Mouse (Mus musculus): ENCODE measurements around the gene Wwox. TPM values are rescaled to one million over a fixed set of nuclear protein-coding genes. Genes with fewer than 3 reads are reported as not detected.

Gene Wwox
- polyA plus RNA-seq, 1 experiment from 2014 or later: 14.9 TPM

DNA sequence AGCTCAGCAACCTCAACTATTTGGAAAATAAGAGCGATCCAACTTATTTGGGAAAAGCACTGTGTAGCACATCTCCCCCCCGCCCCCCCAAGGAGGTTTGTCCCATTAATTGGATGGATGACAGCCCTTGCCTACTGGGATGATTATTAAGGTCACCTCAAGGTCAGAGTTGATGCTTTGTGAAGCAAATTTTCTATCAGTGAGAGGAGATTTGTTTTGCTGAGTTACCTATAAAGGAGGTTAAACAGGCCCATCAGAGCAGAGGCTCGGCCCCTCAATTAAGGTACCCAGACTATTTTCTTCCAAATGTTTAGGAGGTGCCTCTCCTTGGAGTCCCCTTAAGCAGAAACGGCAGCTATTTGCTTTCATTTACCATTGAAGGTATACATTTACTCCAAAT, 247.0 kb downstream of the Wwox start:
- H3K4me2 ChIP-seq (ENCODE audit: low read length): no peak overlapping the region
- 79% methylated on average over 4 of the region's 4 CpGs for WGBS

GRCm38 (mm10) chr8:114688732-114689131, 249.3 kb downstream of the Wwox start:
- Histone ChIP-seq H3K9ac (ENCODE audit: low read depth, low read length) (no peak overlapping the region), H3K27ac (ENCODE audit: low read depth, low read length) (no peak overlapping the region), H3K4me2 (ENCODE audit: low read length) (no peak overlapping the region), H3K9me3 (ENCODE audit: control insufficient read depth, low read length) (no peaks in the 10 kb centered on the region), H3K4me3 (ENCODE audit: low read length) (no peak overlapping the region), H3K4me1 (ENCODE audit: control insufficient read depth, insufficient read depth, low read depth, low read length) (no peaks in the 10 kb centered on the region), H3K27me3 (replicated peaks; ENCODE audit: control insufficient read depth, insufficient read depth, low read length) (no peaks in the 10 kb centered on the region), H3K36me3 (ENCODE audit: control insufficient read depth, insufficient read depth, low read length) (no peaks in the 10 kb centered on the region)
- 77% methylated on average over 11 of the region's 11 CpGs for WGBS
- ATAC-seq: no peak

More for the DNA sequence above, 247.0 kb downstream of the Wwox start:
- no peak overlapping the region for H3K27ac ChIP-seq (ENCODE audit: low read depth, low read length)
- no peaks in the 10 kb centered on the region for H3K36me3 ChIP-seq (ENCODE audit: control insufficient read depth, insufficient read depth, low read length)
- no peak overlapping the region for H3K4me3 ChIP-seq (ENCODE audit: low read length)
- no peak for ATAC-seq
- no peaks in the 10 kb centered on the region for H3K27me3 ChIP-seq (replicated peaks; ENCODE audit: control insufficient read depth, insufficient read depth, low read length)
- no peaks in the 10 kb centered on the region for H3K4me1 ChIP-seq (ENCODE audit: control insufficient read depth, insufficient read depth, low read depth, low read length)
- H3K9me3 ChIP-seq (ENCODE audit: control insufficient read depth, low read length): no peaks in the 10 kb centered on the region
- no peak overlapping the region for H3K9ac ChIP-seq (ENCODE audit: low read depth, low read length)

- Histone ChIP-seq H3K4me2 (ENCODE audit: low read length) (no peak overlapping the region), H3K27ac (ENCODE audit: low read depth, low read length) (no peak overlapping the region), H3K36me3 (ENCODE audit: control insufficient read depth, insufficient read depth, low read length) (no peaks in the 10 kb centered on the region), H3K27me3 (replicated peaks; ENCODE audit: control insufficient read depth, insufficient read depth, low read length) (no peaks in the 10 kb centered on the region), H3K4me3 (ENCODE audit: low read length) (no peak overlapping the region), H3K9ac (ENCODE audit: low read depth, low read length) (no peak overlapping the region), H3K4me1 (ENCODE audit: control insufficient read depth, insufficient read depth, low read depth, low read length) (no peaks in the 10 kb centered on the region), H3K9me3 (ENCODE audit: control insufficient read depth, low read length) (no peaks in the 10 kb centered on the region)
- 86% methylated on average over 4 of the region's 4 CpGs for WGBS
- no peak for ATAC-seq
Measured at GRCm38 (mm10) chr8:114694566-114695198, 255.2 kb downstream of the Wwox start.

GRCm38 (mm10) chr8:114703517-114703916, 264.1 kb downstream of the Wwox start:
- Histone ChIP-seq H3K4me2 (ENCODE audit: low read length) (no peak overlapping the region), H3K9ac (ENCODE audit: low read depth, low read length) (no peak overlapping the region), H3K36me3 (ENCODE audit: control insufficient read depth, insufficient read depth, low read length) (no peaks in the 10 kb centered on the region), H3K4me3 (ENCODE audit: low read length) (no peak overlapping the region), H3K27ac (ENCODE audit: low read depth, low read length) (no peak overlapping the region), H3K27me3 (replicated peaks; ENCODE audit: control insufficient read depth, insufficient read depth, low read length) (no peaks in the 10 kb centered on the region), H3K4me1 (ENCODE audit: control insufficient read depth, insufficient read depth, low read depth, low read length) (no peaks in the 10 kb centered on the region; the same call in 1 of the 2 replicates), H3K9me3 (ENCODE audit: control insufficient read depth, low read length) (peaks cover 4% of the 10 kb centered on the region; the same call in 1 of the 2 replicates)
- 72% methylated on average over 5 of the region's 5 CpGs for WGBS
- no peak for ATAC-seq

DNA sequence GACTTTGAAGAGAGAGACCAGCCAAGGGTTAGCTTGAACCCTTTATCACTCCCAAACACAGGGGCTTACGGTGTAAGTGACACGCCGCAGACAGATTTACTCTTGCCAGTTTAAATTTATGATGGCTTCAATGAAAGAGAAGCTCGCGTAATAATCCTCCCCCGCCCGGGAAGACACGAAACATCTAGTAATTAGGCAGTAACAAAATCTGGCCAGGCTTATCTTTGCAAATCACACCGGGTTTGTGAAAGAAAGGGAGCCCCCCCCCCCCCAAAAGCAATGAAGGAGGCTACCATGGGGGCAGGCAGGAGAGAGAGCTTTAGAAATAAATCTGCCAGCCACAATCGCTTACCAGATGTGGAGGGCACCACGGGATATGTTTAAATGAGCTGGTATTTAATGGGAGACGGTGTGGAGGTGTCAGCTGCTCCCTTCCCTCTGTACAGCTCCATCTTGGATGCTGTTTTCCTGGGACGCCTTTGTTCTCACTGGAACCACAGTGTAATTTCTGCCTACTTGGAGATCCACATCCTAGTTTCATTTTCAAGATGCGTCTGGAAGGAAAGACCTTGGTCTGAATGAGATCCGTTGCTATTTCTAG, 268.2 kb downstream of the Wwox start:
- H3K36me3 ChIP-seq (ENCODE audit: control insufficient read depth, insufficient read depth, low read length): no peaks in the 10 kb centered on the region
- no peak overlapping the region for H3K9ac ChIP-seq (ENCODE audit: low read depth, low read length)
- WGBS: 49% methylated on average over 15 of the region's 15 CpGs
- H3K4me3 ChIP-seq (ENCODE audit: low read length): no peak overlapping the region
- H3K4me2 ChIP-seq (ENCODE audit: low read length): no peak overlapping the region
- H3K27me3 ChIP-seq (replicated peaks; ENCODE audit: control insufficient read depth, insufficient read depth, low read length): no peaks in the 10 kb centered on the region
- no peak overlapping the region for H3K27ac ChIP-seq (ENCODE audit: low read depth, low read length)
- no peaks in the 10 kb centered on the region; the same call in 1 of the 2 replicates for H3K4me1 ChIP-seq (ENCODE audit: control insufficient read depth, insufficient read depth, low read depth, low read length)
- H3K9me3 ChIP-seq (ENCODE audit: control insufficient read depth, low read length): no peaks in the 10 kb centered on the region
- no peak for ATAC-seq

DNA sequence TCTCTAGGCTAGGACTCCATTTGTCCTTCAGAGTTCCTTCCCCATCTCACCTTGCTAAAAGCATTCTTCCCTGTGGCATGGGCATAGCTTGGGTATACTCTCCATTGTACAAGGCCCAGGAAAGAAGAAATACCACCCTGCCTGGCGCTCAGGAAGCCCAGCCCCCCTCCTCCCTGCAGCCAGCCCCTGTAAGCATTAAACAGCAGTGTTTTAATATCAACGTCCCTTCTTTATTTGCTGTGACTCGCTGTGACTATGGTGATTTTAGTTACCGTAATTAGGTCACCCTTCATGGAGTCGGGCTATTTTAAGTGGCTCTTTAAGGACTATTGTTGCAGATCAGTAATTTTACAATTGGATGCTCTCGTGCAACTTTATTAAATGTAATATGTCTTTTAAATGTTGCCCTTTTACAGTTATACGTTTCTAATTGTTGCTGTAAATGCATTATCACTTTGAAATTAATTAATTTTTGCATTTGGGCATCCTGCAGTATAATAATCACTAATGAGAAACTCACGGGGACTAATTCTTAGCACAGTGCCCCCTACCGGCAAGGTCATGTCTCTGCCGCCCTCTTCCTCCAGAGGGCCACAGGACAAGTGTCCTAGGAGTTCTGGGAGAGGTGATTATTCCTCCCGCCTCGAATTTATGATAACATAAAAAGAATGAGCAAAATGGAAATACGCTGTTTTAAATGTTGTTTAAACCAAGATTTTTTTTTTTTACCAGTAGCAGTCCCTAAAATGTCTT, 276.0 kb downstream of the Wwox start:
- Histone ChIP-seq H3K36me3 (ENCODE audit: control insufficient read depth, insufficient read depth, low read length) (no peaks in the 10 kb centered on the region), H3K4me2 (ENCODE audit: low read length) (no peak overlapping the region), H3K4me3 (ENCODE audit: low read length) (no peak overlapping the region), H3K27me3 (replicated peaks; ENCODE audit: control insufficient read depth, insufficient read depth, low read length) (no peaks in the 10 kb centered on the region), H3K4me1 (ENCODE audit: control insufficient read depth, insufficient read depth, low read depth, low read length) (no peaks in the 10 kb centered on the region), H3K9ac (ENCODE audit: low read depth, low read length) (no peak overlapping the region), H3K9me3 (ENCODE audit: control insufficient read depth, low read length) (no peaks in the 10 kb centered on the region), H3K27ac (ENCODE audit: low read depth, low read length) (no peak overlapping the region)
- no peak for ATAC-seq
- WGBS: 54% methylated on average over 13 of the region's 13 CpGs

DNA sequence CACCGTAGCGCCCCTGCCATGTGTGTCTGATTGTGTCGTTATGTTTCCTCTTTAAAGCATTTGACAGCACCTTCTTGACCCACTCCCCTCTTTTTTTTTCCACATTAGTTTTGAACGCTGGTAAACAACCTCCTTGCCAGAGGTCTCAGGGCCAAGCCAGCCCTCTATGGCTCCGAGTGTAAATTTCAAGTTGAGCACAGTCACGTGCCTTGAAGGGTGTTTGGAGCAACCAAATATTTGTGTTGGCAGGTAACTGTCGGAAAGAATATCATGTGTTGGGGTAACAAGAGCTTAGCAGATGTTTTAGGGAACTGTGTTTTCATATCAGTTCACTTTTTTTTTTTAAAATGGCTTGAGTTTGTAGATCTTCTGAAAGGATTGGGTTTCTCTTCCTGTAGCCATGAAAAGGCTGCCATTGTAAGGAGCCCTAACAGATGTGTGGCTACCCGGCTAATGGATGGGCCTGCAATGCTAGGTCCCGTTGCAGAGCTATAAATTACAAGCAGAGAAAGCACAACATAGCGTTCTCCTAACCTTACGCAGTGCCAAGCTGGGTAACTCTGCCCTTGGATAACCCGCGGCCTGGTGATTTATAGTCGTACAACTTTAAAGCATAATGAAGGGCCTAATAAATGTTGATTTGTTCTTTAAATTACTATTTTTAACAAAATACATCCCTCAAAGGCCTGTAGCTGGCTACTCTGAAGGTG, 277.2 kb downstream of the Wwox start:
- no peaks in the 10 kb centered on the region for H3K4me1 ChIP-seq (ENCODE audit: control insufficient read depth, insufficient read depth, low read depth, low read length)
- 75% methylated on average over 14 of the region's 14 CpGs for WGBS
- H3K27me3 ChIP-seq (replicated peaks; ENCODE audit: control insufficient read depth, insufficient read depth, low read length): no peaks in the 10 kb centered on the region
- no peak for ATAC-seq
- H3K27ac ChIP-seq (ENCODE audit: low read depth, low read length): no peak overlapping the region
- no peak overlapping the region for H3K4me2 ChIP-seq (ENCODE audit: low read length)
- H3K36me3 ChIP-seq (ENCODE audit: control insufficient read depth, insufficient read depth, low read length): no peaks in the 10 kb centered on the region
- H3K9me3 ChIP-seq (ENCODE audit: control insufficient read depth, low read length): no peaks in the 10 kb centered on the region
- no peak overlapping the region for H3K9ac ChIP-seq (ENCODE audit: low read depth, low read length)
- no peak overlapping the region for H3K4me3 ChIP-seq (ENCODE audit: low read length)

DNA sequence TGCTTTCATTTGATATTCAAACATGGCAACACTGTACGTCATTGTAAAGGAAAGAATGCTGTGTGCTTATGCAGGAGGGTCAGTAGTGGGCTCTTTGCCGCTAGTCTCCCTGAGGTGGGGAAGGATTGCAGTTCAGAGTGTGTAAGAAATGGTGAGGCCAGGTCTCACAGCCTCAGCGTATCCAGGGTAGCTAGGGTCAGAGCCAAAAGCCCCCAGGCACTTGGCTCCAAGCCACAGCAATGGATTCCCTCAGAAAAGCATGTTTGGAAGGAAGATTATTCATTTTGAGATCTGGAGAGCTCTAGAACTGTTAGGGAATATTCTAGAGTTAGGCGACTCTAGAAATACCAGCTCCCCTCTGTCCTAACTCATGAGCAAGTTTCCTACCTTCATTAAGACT, 279.4 kb downstream of the Wwox start:
- no peak overlapping the region for H3K4me3 ChIP-seq (ENCODE audit: low read length)
- no peaks in the 10 kb centered on the region for H3K9me3 ChIP-seq (ENCODE audit: control insufficient read depth, low read length)
- no peak overlapping the region for H3K9ac ChIP-seq (ENCODE audit: low read depth, low read length)
- no peaks in the 10 kb centered on the region for H3K36me3 ChIP-seq (ENCODE audit: control insufficient read depth, insufficient read depth, low read length)
- WGBS: 56% methylated on average over 4 of the region's 4 CpGs
- no peaks in the 10 kb centered on the region for H3K27me3 ChIP-seq (replicated peaks; ENCODE audit: control insufficient read depth, insufficient read depth, low read length)
- H3K4me1 ChIP-seq (ENCODE audit: control insufficient read depth, insufficient read depth, low read depth, low read length): no peaks in the 10 kb centered on the region
- no peak for ATAC-seq
- no peak overlapping the region for H3K27ac ChIP-seq (ENCODE audit: low read depth, low read length)
- no peak overlapping the region for H3K4me2 ChIP-seq (ENCODE audit: low read length)

DNA sequence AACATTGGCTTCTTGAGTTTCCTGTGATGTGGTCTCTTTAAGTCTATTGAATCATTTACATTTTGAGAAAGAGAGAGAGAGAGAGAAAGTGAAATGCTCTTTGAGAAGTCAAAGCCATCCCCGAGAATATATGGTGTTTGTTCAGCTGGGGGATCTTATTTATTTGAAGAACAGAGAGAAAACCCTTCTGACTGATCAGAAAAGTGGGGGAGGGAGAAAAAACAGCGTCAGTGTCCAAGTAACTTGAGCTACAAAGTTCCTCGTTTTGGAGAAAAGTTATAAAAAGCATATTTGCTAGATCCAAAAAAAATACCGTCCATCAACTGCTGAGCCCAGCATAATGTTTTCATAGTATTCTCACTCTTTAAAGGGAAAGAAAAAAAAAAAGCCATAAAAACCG, 283.2 kb downstream of the Wwox start:
- no peak for ATAC-seq
- H3K27me3 ChIP-seq (replicated peaks; ENCODE audit: control insufficient read depth, insufficient read depth, low read length): no peaks in the 10 kb centered on the region
- H3K4me1 ChIP-seq (ENCODE audit: control insufficient read depth, insufficient read depth, low read depth, low read length): no peaks in the 10 kb centered on the region
- no peak overlapping the region for H3K27ac ChIP-seq (ENCODE audit: low read depth, low read length)
- no peaks in the 10 kb centered on the region for H3K9me3 ChIP-seq (ENCODE audit: control insufficient read depth, low read length)
- WGBS: 71% methylated on average over 5 of the region's 5 CpGs
- H3K4me2 ChIP-seq (ENCODE audit: low read length): no peak overlapping the region
- no peaks in the 10 kb centered on the region for H3K36me3 ChIP-seq (ENCODE audit: control insufficient read depth, insufficient read depth, low read length)
- no peak overlapping the region for H3K9ac ChIP-seq (ENCODE audit: low read depth, low read length)
- no peak overlapping the region for H3K4me3 ChIP-seq (ENCODE audit: low read length)

Measured in hindbrain, embryonic 16.5 days (tissue).